Mouse (Mus musculus): Measurements from ENCODE around the gene Trmu.

DNA sequence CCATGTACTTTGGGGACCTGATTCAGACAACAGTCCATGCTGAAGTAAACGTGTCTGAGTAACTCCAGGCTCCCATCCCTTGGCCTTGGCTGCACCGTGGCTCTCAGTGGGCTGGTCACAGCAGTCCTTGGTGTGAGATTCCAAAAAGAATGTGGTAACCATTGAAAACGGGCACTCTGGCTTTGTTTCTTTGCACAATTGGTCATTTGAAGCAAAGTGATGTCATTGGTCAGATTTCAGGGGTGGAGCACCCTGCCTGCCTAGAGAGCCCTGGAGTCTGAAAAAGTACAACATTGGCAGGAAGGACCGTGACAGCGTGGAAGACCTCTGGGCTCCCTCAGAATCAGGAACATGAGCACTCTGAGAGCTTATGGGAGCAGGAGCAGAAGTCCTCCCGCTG is 20.3 kb downstream of the Trmu start:
- TF ChIP-seq POLR2A (IDR thresholded peaks at IDR 0.05; ENCODE audit: insufficient read length, low read depth) = no peak
- TF ChIP-seq E2F4 (IDR thresholded peaks at IDR 0.05; ENCODE audit: insufficient read depth) = no peak
- TF ChIP-seq USF1 (IDR thresholded peaks at IDR 0.05; ENCODE audit: low read depth) = no peak
- no peak for TF ChIP-seq MYOD1 (IDR thresholded peaks at IDR 0.05; ENCODE audit: control insufficient read depth in 1 of 3, insufficient read length in 2 of 3, low read depth in 2 of 3)
- no peak for TF ChIP-seq TCF12 (IDR thresholded peaks at IDR 0.05; ENCODE audit: insufficient read depth, poor library complexity, severe bottlenecking)
- no peak for TF ChIP-seq POLR2AphosphoS2 (IDR thresholded peaks at IDR 0.05; ENCODE audit: insufficient read length, low read depth)
- no peak for TF ChIP-seq REST (IDR thresholded peaks at IDR 0.05; ENCODE audit: insufficient read depth, insufficient read length)
- TF ChIP-seq CEBPB (IDR thresholded peaks at IDR 0.05; ENCODE audit: insufficient read depth, poor library complexity, severe bottlenecking) = no peak
- no peak for TF ChIP-seq MAX (IDR thresholded peaks at IDR 0.05; ENCODE audit: low read depth)
- TF ChIP-seq MYOG (IDR thresholded peaks at IDR 0.05; ENCODE audit: control insufficient read depth in 1 of 3, insufficient read depth in 1 of 3, insufficient read length in 2 of 3, low read depth in 2 of 3) = no peak

All from myocyte (in vitro differentiated cells).